Mouse (Mus musculus): ENCODE data around the gene Npy4r. TPM values are rescaled to one million over a fixed set of nuclear protein-coding genes. Genes with fewer than 3 reads are reported as not detected.
A peak's percentile ranks its signal among the peaks of the same experiment; 100 is the strongest.

The Npy4r gene
- not detected in 2 replicates for total RNA-seq (2014; fragmentation: Nextera tagmentation)
- total RNA-seq (2017), result not detected in 2 replicates

- peak; percentile 87 for ATAC-seq (replicated peaks; ENCODE audit: low FRiP score, low TSS enrichment, poor library complexity, severe bottlenecking)
Measured at GRCm38 (mm10) chr14:34152342-34152741, at the start of gene Npy4r. Npy4r (minus strand) TSS chr14:34152489.

GRCm38 (mm10) chr14:34201231-34202035 lies 49.1 kb upstream of the Npy4r start, which contains the start of gene Gprin2:
Gprin2 (minus strand) TSS chr14:34201653.
- ATAC-seq (replicated peaks; ENCODE audit: low FRiP score, low TSS enrichment, poor library complexity, severe bottlenecking), result 0 out of 2 replicates have a peak, but pooled peaks have one; percentile 26

GRCm38 (mm10) chr14:34200738-34201230 lies 48.5 kb upstream of the Npy4r start:
- ATAC-seq (replicated peaks; ENCODE audit: low FRiP score, low TSS enrichment, poor library complexity, severe bottlenecking), result no peak

GRCm38 (mm10) chr14:34196706-34197105 lies 44.4 kb upstream of the Npy4r start:
- no peak for ATAC-seq (replicated peaks; ENCODE audit: low FRiP score, low TSS enrichment, poor library complexity, severe bottlenecking)

- ATAC-seq (replicated peaks; ENCODE audit: low FRiP score, low TSS enrichment, poor library complexity, severe bottlenecking), result no peak
Measured at GRCm38 (mm10) chr14:34195466-34195865, 43.2 kb upstream of the Npy4r start.

- no peak for ATAC-seq (replicated peaks; ENCODE audit: low FRiP score, low TSS enrichment, poor library complexity, severe bottlenecking)
Measured at GRCm38 (mm10) chr14:34193879-34194278, 41.6 kb upstream of the Npy4r start.

- ATAC-seq (replicated peaks; ENCODE audit: low FRiP score, low TSS enrichment, poor library complexity, severe bottlenecking), result no peak
Measured at GRCm38 (mm10) chr14:34190361-34190760, 38.1 kb upstream of the Npy4r start.

- peak; percentile 87 for ATAC-seq (replicated peaks; ENCODE audit: low FRiP score, low TSS enrichment, poor library complexity, severe bottlenecking)
Measured at GRCm38 (mm10) chr14:34188629-34189028, 36.3 kb upstream of the Npy4r start.

GRCm38 (mm10) chr14:34183101-34183500 lies 30.8 kb upstream of the Npy4r start:
- ATAC-seq (replicated peaks; ENCODE audit: low FRiP score, low TSS enrichment, poor library complexity, severe bottlenecking), result no peak

- ATAC-seq (replicated peaks; ENCODE audit: low FRiP score, low TSS enrichment, poor library complexity, severe bottlenecking), result no peak
Measured at GRCm38 (mm10) chr14:34179351-34179750, 27.1 kb upstream of the Npy4r start.

GRCm38 (mm10) chr14:34171107-34171506 lies 18.8 kb upstream of the Npy4r start:
- no peak for ATAC-seq (replicated peaks; ENCODE audit: low FRiP score, low TSS enrichment, poor library complexity, severe bottlenecking)

GRCm38 (mm10) chr14:34155752-34156151 lies 3.5 kb upstream of the Npy4r start:
- ATAC-seq (replicated peaks; ENCODE audit: low FRiP score, low TSS enrichment, poor library complexity, severe bottlenecking), result no peak

- ATAC-seq (replicated peaks; ENCODE audit: low FRiP score, low TSS enrichment, poor library complexity, severe bottlenecking), result peak; percentile 70; the same call in 1 of the 2 replicates
Measured at GRCm38 (mm10) chr14:34154601-34155337, 2.5 kb upstream of the Npy4r start.

- ATAC-seq (replicated peaks; ENCODE audit: low FRiP score, low TSS enrichment, poor library complexity, severe bottlenecking), result no peak
Measured at GRCm38 (mm10) chr14:34142915-34143314, 9.4 kb downstream of the Npy4r start.

- no peak for ATAC-seq (replicated peaks; ENCODE audit: low FRiP score, low TSS enrichment, poor library complexity, severe bottlenecking)
Measured at GRCm38 (mm10) chr14:34142316-34142715, 10.0 kb downstream of the Npy4r start.

- ATAC-seq (replicated peaks; ENCODE audit: low FRiP score, low TSS enrichment, poor library complexity, severe bottlenecking), result no peak
Measured at GRCm38 (mm10) chr14:34139671-34140664, 12.3 kb downstream of the Npy4r start.

- ATAC-seq (replicated peaks; ENCODE audit: low FRiP score, low TSS enrichment, poor library complexity, severe bottlenecking), result no peak
Measured at GRCm38 (mm10) chr14:34135391-34135790, 16.9 kb downstream of the Npy4r start.

- no peak for ATAC-seq (replicated peaks; ENCODE audit: low FRiP score, low TSS enrichment, poor library complexity, severe bottlenecking)
Measured at GRCm38 (mm10) chr14:34131216-34131615, 21.1 kb downstream of the Npy4r start.

- ATAC-seq (replicated peaks; ENCODE audit: low FRiP score, low TSS enrichment, poor library complexity, severe bottlenecking), result no peak
Measured at GRCm38 (mm10) chr14:34121691-34122090, 30.6 kb downstream of the Npy4r start.
